Mouse (Mus musculus) heart, adult 2 months (tissue): ENCODE results near the gene Nek9.

ENCODE experiments used
- CTCF ChIP-seq: fragments of 200-600 bp; IDR thresholded peaks from 2 replicates; pipeline ENCODE4 v1.8.1; 2022; ENCODE audit warnings: antibody characterized with exemption, mild to moderate bottlenecking, moderate library complexity
- EP300 ChIP-seq: fragments of 200-500 bp; IDR thresholded peaks from 2 replicates; pipeline ENCODE4 v1.6.1; 2011; ENCODE audit warnings: low read depth, low read length, control low read depth; ENCODE audit not compliant: insufficient read depth

DNA sequence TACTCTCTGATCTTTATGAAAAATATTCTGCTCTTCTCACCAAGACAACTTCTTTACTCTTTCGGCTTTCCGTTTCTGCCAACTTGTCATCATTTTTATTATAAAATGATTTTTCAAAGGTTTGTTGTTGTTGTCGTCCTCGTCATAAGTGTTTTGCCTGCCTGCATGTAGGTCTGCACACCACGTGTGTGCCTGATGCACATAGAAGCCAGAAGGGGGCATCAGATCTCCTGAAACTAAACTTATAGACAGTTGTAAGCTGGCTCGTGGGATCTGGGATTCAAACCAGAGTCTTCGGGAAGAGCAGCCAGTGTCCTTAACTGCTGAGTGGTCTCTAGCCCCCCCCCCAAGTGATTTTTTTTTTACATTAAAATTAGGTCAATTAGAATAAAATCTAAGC is 41.8 kb upstream of the Nek9 start:
- TF ChIP-seq CTCF = peak; percentile 40
- no peak for TF ChIP-seq EP300
